Mouse (Mus musculus): ENCODE measurements at regions not wholly inside any gene's neighbourhood (a gene's known extent, or its start where the extent isn't known, plus 50 kb on each side); places are given as distances from the start of the nearest gene placed in this dataset.

GRCm38 (mm10) chr10:44892124-44892523 lies 174.9 kb upstream of the Prep start:
- no peak for TF ChIP-seq POLR2A (IDR thresholded peaks at IDR 0.05; ENCODE audit: insufficient read depth, low read depth, low read length)
- TF ChIP-seq CTCF (IDR thresholded peaks at IDR 0.05; ENCODE audit: insufficient read depth, low read depth, low read length): no peak
